Mouse (Mus musculus) kidney, adult 2 months (tissue): Measurements from ENCODE around the gene Rnf214.

Experiments
- CTCF ChIP-seq: fragments of 200-500 bp; conservative IDR thresholded peaks from 2 replicates; pipeline ENCODE4 v1.5.1; 2011; ENCODE audit warnings: low read depth, mild to moderate bottlenecking, control low read depth, low read length, moderate library complexity, mixed read lengths; ENCODE audit not compliant: insufficient read depth, insufficient read length
- POLR2A ChIP-seq: fragments of 200-500 bp; IDR thresholded peaks from one replicate; pipeline ENCODE4 v1.6.1; 2011; ENCODE audit warnings: low read depth, low read length, control low read depth

- no peak for TF ChIP-seq CTCF
- TF ChIP-seq POLR2A = no peak
These were observed 56.9 kb downstream of the Rnf214 start for GRCm38 (mm10) chr9:45849528-45850408.
